Mouse (Mus musculus) ES-E14 (cell line): ENCODE results near the gene Cyp2f2. TPM values are rescaled to one million over a fixed set of nuclear protein-coding genes. Genes with fewer than 3 reads are reported as not detected.

ENCODE experiments used
- DNase-seq: peaks from one replicate; pipeline ENCODE4 v3.0.0-alpha.2; 2013; ENCODE audit warnings: low read depth, low spot score
- H3K27ac ChIP-seq: 2 replicates; pipeline ENCODE4 v1.5.1; 2012; ENCODE audit warnings: low read depth, mild to moderate bottlenecking, low read length, moderate library complexity, mixed read lengths; ENCODE audit not compliant: poor library complexity, insufficient read depth, severe bottlenecking
- H3K36me3 ChIP-seq: 2 replicates; pipeline ENCODE4 v1.6.1; 2012; ENCODE audit warnings: mild to moderate bottlenecking, low read length, moderate library complexity, mixed read lengths; ENCODE audit not compliant: control insufficient read depth, poor library complexity, insufficient read depth, severe bottlenecking
- H3K4me1 ChIP-seq, 2 experiments: fragments of 150-350 bp in 1 of 2; sonication (generic) in 1 of 2; 2 replicates each; pipeline ENCODE4 v1.6.1; 2012; ENCODE audit warnings: low read length in 2 of 2, mild to moderate bottlenecking in 1 of 2, mixed read lengths in 1 of 2; ENCODE audit not compliant: control insufficient read depth in 2 of 2, insufficient read depth in 2 of 2, poor library complexity in 1 of 2
- H3K4me3 ChIP-seq, 2 experiments: fragments of 150-350 bp in 1 of 2; sonication (generic) in 1 of 2; 2 replicates each; pipeline ENCODE4 v1.5.1; 2012; ENCODE audit warnings: low read length in 2 of 2, low read depth in 1 of 2, mild to moderate bottlenecking in 1 of 2, mixed read lengths in 1 of 2; ENCODE audit not compliant: insufficient read depth in 1 of 2, poor library complexity in 1 of 2, severe bottlenecking in 1 of 2
- H3K9ac ChIP-seq: 2 replicates; pipeline ENCODE4 v1.6.1; 2012; ENCODE audit warnings: low read depth, mild to moderate bottlenecking, low read length, mixed read lengths; ENCODE audit not compliant: poor library complexity, insufficient read depth, severe bottlenecking
- H3K9me3 ChIP-seq: fragments of 150-350 bp; sonication (generic); 2 replicates; pipeline ENCODE4 v1.6.1; 2012; ENCODE audit warnings: low read depth, mild to moderate bottlenecking, low read length; ENCODE audit not compliant: control insufficient read depth, insufficient read depth
- CHD2 ChIP-seq: IDR thresholded peaks from 2 replicates; pipeline ENCODE4 v1.6.1; 2014; ENCODE audit warnings: mild to moderate bottlenecking, low read depth, low read length, inconsistent platforms
- HCFC1 ChIP-seq: IDR thresholded peaks from 2 replicates; pipeline ENCODE4 v1.6.1; 2012; ENCODE audit warnings: low read length, inconsistent platforms, borderline replicate concordance; ENCODE audit not compliant: insufficient read depth
- MAFK ChIP-seq: IDR thresholded peaks from 2 replicates; pipeline ENCODE4 v1.6.1; 2014; ENCODE audit warnings: mild to moderate bottlenecking, low read depth, low read length, inconsistent platforms; ENCODE audit not compliant: insufficient read depth
- ZC3H11A ChIP-seq: IDR thresholded peaks from 2 replicates; pipeline ENCODE4 v1.6.1; 2012; ENCODE audit warnings: low read depth, mild to moderate bottlenecking, inconsistent platforms, low read length, borderline replicate concordance
- ZNF384 ChIP-seq: IDR thresholded peaks from 2 replicates; pipeline ENCODE4 v1.6.1; 2012; ENCODE audit warnings: low read depth, low read length, inconsistent platforms
- in situ Hi-C, 2 experiments: fragments of 600-800 bp; cut with MboI; formaldehyde crosslinking; loops; one replicate each; pipeline ENCODE4 v1.15.1; 2025; ENCODE audit warnings: low sequenced_read_pairs in 2 of 2, inconsistent platforms in 1 of 2; ENCODE audit not compliant: unreplicated experiment in 2 of 2
- total RNA-seq: library from RNA; depleted of rRNA; stranded (reverse); fragments of 300-350 nt; gene quantifications from 2 replicates; pipeline ENCODE4 v1.2.3, GENCODE M21; 2012

Gene Cyp2f2
- total RNA-seq, 1 experiment, result not detected

DNA sequence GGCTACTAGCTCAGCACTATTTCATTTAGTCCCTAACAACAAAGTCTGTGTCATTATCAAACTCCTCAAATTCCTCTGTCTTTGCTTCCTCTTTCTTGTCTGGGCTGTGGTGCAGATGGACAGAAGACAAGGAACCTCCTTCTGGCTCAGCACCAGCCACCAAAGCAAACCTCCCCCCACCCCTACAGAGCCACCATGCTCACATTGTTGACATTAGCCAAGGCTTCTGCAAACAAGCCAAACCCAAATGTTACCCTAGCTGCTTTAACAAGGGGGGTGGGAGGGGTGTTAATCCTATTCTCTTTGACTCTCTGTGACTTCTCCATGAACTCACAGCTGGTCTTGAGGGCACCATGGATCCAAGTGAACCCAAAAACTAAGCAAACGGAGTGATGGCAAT, 26.8 kb upstream of the Cyp2f2 start:
- Histone ChIP-seq H3K36me3 (no peaks in the 10 kb centered on the region), H3K27ac (no peak overlapping the region), H3K4me1 (no peaks in the 10 kb centered on the region), H3K4me3 (no peak overlapping the region), H3K9me3 (no peaks in the 10 kb centered on the region), H3K9ac (no peak overlapping the region)
- no peak for TF ChIP-seq MAFK
- no peak for TF ChIP-seq CHD2
- no peak for TF ChIP-seq HCFC1
- TF ChIP-seq ZC3H11A, result no peak
- TF ChIP-seq ZNF384, result no peak
- in situ Hi-C loops, result no loop called here
- DNase-seq, result no peak

DNA sequence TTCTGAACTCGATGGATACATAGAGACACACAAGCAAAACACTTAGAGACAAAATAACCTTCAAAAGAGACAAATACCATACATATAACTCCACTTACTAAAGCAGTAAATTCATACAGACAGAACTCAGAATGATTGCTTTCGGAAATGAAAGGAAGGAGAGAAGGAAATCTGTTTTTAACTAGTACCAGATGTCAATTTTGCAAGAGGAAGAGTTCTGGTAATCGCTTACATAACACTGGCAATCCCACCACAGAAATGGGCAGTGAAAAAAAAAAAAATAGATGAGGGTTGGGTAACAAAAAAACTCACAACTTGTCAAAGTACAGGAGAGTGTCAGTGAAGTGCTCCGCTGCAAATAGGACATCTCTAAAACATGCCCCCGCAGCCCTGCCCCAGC, 14.8 kb upstream of the Cyp2f2 start:
- H3K27ac ChIP-seq, result no peak overlapping the region
- no peak for DNase-seq

GRCm38 (mm10) chr7:27110327-27110726, 9.4 kb upstream of the Cyp2f2 start:
- TF ChIP-seq ZC3H11A (no peak), ZNF384 (no peak), HCFC1 (no peak), MAFK (no peak), CHD2 (no peak)
- no peaks in the 10 kb centered on the region for H3K4me1 ChIP-seq
- DNase-seq, result no peak
- H3K9me3 ChIP-seq, result no peaks in the 10 kb centered on the region
- no peak overlapping the region for H3K27ac ChIP-seq
- H3K9ac ChIP-seq, result no peak overlapping the region
- H3K4me3 ChIP-seq, result no peak overlapping the region
- H3K36me3 ChIP-seq, result no peaks in the 10 kb centered on the region
- in situ Hi-C loops, result no loop called here

More for the DNA sequence above, 14.8 kb upstream of the Cyp2f2 start:
- TF ChIP-seq ZNF384 (no peak), HCFC1 (no peak), ZC3H11A (no peak), CHD2 (no peak), MAFK (no peak)
- Histone ChIP-seq H3K4me1 (no peaks in the 10 kb centered on the region), H3K36me3 (no peaks in the 10 kb centered on the region), H3K9ac (no peak overlapping the region), H3K4me3 (no peak overlapping the region), H3K9me3 (no peaks in the 10 kb centered on the region)
- in situ Hi-C loops, result no loop called here

GRCm38 (mm10) chr7:27111038-27111437, 8.7 kb upstream of the Cyp2f2 start:
- in situ Hi-C loops, result no loop called here
- no peak for DNase-seq

DNA sequence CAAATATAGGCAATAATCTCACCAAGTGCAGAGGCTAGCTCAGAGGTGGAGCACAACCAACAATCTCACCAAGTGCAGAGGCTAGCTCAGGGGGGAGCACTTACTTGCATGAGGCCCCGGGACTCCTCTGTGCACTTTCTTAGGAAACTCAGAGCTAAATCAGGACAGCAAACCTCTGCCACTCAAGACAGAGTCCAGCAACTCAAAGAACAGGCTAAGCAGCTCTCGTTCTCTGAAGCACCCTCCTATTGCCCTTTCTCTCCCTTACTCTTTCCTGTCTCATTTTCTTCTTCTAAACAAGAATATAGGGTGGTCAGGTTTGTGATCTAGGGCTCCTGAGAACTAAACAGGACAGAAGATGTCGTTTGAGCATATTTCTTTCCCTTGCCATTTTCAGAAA, 7.7 kb upstream of the Cyp2f2 start:
- Histone ChIP-seq H3K27ac (no peak overlapping the region), H3K4me3 (no peak overlapping the region), H3K9me3 (no peaks in the 10 kb centered on the region), H3K4me1 (no peaks in the 10 kb centered on the region), H3K9ac (no peak overlapping the region), H3K36me3 (no peaks in the 10 kb centered on the region)
- TF ChIP-seq CHD2 (no peak), HCFC1 (no peak), ZNF384 (no peak), MAFK (no peak), ZC3H11A (no peak)
- in situ Hi-C loops, result no loop called here
- DNase-seq, result no peak

More at GRCm38 (mm10) chr7:27111038-27111437, 8.7 kb upstream of the Cyp2f2 start:
- TF ChIP-seq ZNF384 (no peak), HCFC1 (no peak), ZC3H11A (no peak), MAFK (no peak), CHD2 (no peak)
- Histone ChIP-seq H3K9me3 (no peaks in the 10 kb centered on the region), H3K36me3 (no peaks in the 10 kb centered on the region), H3K4me1 (no peaks in the 10 kb centered on the region), H3K27ac (no peak overlapping the region), H3K9ac (no peak overlapping the region), H3K4me3 (no peak overlapping the region)
